Mouse (Mus musculus) heart, postnatal 36 days (tissue): ENCODE results near the gene Mapk12. TPM values are rescaled to one million over a fixed set of nuclear protein-coding genes. Genes with fewer than 3 reads are reported as not detected.
A peak's percentile ranks its signal among the peaks of the same experiment; 100 is the strongest.

Source experiments
- DNase-seq, 2 experiments: peaks; one replicate each; pipeline ENCODE4 v3.0.0; 2021 to 2022
- intact Hi-C: fragments of 180-260 bp; cut with DNase I; formaldehyde crosslinking; loops from one replicate; pipeline ENCODE4 v1.15.1; 2025
- total RNA-seq, 2 experiments: library from RNA; stranded (reverse); gene quantifications; 2 replicates each; pipeline ENCODE4 v1.2.3; 2021

The Mapk12 gene
- total RNA-seq, 2 experiments from 2014 or later = 21.5 to 23.7 TPM

- intact Hi-C loops = no loop called here
- peak in 1 of 2 experiments; percentile 17 for DNase-seq
These were observed 31.9 kb upstream of the Mapk12 start for GRCm38 (mm10) chr15:89172276-89172935.

GRCm38 (mm10) chr15:89171526-89172051, 31.1 kb upstream of the Mapk12 start:
- intact Hi-C loops = no loop called here
- no peak for DNase-seq

- DNase-seq = peak; percentile 30 to 42
- intact Hi-C loops = no loop called here
These were observed 29.6 kb upstream of the Mapk12 start for GRCm38 (mm10) chr15:89170102-89170501.

GRCm38 (mm10) chr15:89169431-89169830, 28.9 kb upstream of the Mapk12 start:
- peak; percentile 73 to 77 for DNase-seq
- intact Hi-C loops = no loop called here

- no peak for DNase-seq
- intact Hi-C loops = no loop called here
These were observed 28.4 kb upstream of the Mapk12 start for GRCm38 (mm10) chr15:89168922-89169321.

GRCm38 (mm10) chr15:89165478-89165877, 25.0 kb upstream of the Mapk12 start:
- DNase-seq = no peak
- intact Hi-C loops = no loop called here

GRCm38 (mm10) chr15:89161397-89161796, 20.9 kb upstream of the Mapk12 start:
- DNase-seq = no peak
- intact Hi-C loops = no loop called here

- DNase-seq = no peak
- intact Hi-C loops = loop anchor here (2.0 to 5.0 kb wide), 2 partner anchors 39 to 52 kb away; partner anchors contain the start of genes Dennd6b and Ppp6r2
These were observed 18.0 kb upstream of the Mapk12 start for GRCm38 (mm10) chr15:89158516-89158915.

GRCm38 (mm10) chr15:89157954-89158353, 17.5 kb upstream of the Mapk12 start:
- intact Hi-C loops = loop anchor here (2.0 to 5.0 kb wide), 2 partner anchors 39 to 53 kb away; partner anchors contain the start of genes Dennd6b and Ppp6r2
- DNase-seq = peak; percentile 66 to 79

- intact Hi-C loops = no loop called here
- no peak for DNase-seq
These were observed 11.8 kb upstream of the Mapk12 start for GRCm38 (mm10) chr15:89152312-89152711.

- intact Hi-C loops = loop anchor here (2.0 kb wide), 1 partner anchor 21 kb away; the partner anchor contains the start of gene Hdac10
- DNase-seq = peak; percentile 36 to 49
These were observed 9.5 kb upstream of the Mapk12 start for GRCm38 (mm10) chr15:89150041-89150390.

- intact Hi-C loops = loop anchor here (2.0 kb wide), 1 partner anchor 21 kb away; the partner anchor contains the start of gene Hdac10
- DNase-seq = peak; percentile 47 to 60
These were observed 9.0 kb upstream of the Mapk12 start, which contains the start of gene Mapk11 for GRCm38 (mm10) chr15:89149271-89150040. TSS of gene Mapk11 (minus strand) at chr15:89149628.

GRCm38 (mm10) chr15:89148496-89149270, 8.2 kb upstream of the Mapk12 start:
- DNase-seq = peak in 1 of 2 experiments; percentile 18
- intact Hi-C loops = no loop called here

GRCm38 (mm10) chr15:89147895-89148294, 7.4 kb upstream of the Mapk12 start:
- DNase-seq = no peak
- intact Hi-C loops = no loop called here

- no peak for DNase-seq
- intact Hi-C loops = no loop called here
These were observed 7.0 kb upstream of the Mapk12 start for GRCm38 (mm10) chr15:89147456-89147855.

GRCm38 (mm10) chr15:89147024-89147423, 6.5 kb upstream of the Mapk12 start:
- DNase-seq = peak; percentile 19 to 49
- intact Hi-C loops = no loop called here

GRCm38 (mm10) chr15:89146537-89146936, 6.0 kb upstream of the Mapk12 start:
- DNase-seq = peak in 1 of 2 experiments; percentile 18
- intact Hi-C loops = no loop called here

GRCm38 (mm10) chr15:89145813-89146350, 5.4 kb upstream of the Mapk12 start:
- intact Hi-C loops = no loop called here
- DNase-seq = no peak

GRCm38 (mm10) chr15:89144965-89145364, 4.5 kb upstream of the Mapk12 start:
- intact Hi-C loops = no loop called here
- no peak for DNase-seq

- no peak for DNase-seq
- intact Hi-C loops = no loop called here
These were observed 2.6 kb upstream of the Mapk12 start for GRCm38 (mm10) chr15:89143134-89143533.
